Comparison of ENCODE assay signal across 9 mouse cellular contexts in genomic region chr4:118292741-118293306, GRCm38 (mm10). TPM values are rescaled to one million over a fixed set of nuclear protein-coding genes. Genes with fewer than 3 reads are reported as not detected.
DNase-seq lines count a peak whose midpoint lies in the region; ATAC-seq lines count a peak whose summit lies in the region.
"Had no signal": no experiment of that assay in that cellular context is flagged by ENCODE, and none has a peak within 500 bp of the region (broad histone marks: within the 10 kb centered on the region; RNA-seq: fewer than 3 reads in every experiment).

No protein-coding gene starts in this region.

- H3K4me2 ChIP-seq in hindbrain, embryonic 11.5 days (replicated peaks; ENCODE audit: low read depth, low read length): no peak overlapping the region
- H3K4me2 ChIP-seq in hindbrain, embryonic 12.5 days (replicated peaks): no peak overlapping the region
- H3K4me2 ChIP-seq: embryonic facial prominence, embryonic 13.5 days had no signal

- WGBS in hindbrain, embryonic 11.5 days: 11% methylated on average over 11 of the region's 11 CpGs
- WGBS in hindbrain, embryonic 12.5 days: 10% methylated on average over 11 of the region's 11 CpGs

- H3K27me3 ChIP-seq in hindbrain, embryonic 11.5 days (ENCODE audit: control insufficient read depth, insufficient read depth, low read length): no peaks in the 10 kb centered on the region
- H3K27me3 ChIP-seq in hindbrain, embryonic 12.5 days: no peaks in the 10 kb centered on the region

- no peak overlapping the region for H3K9ac ChIP-seq in hindbrain, embryonic 11.5 days (ENCODE audit: low read depth, low read length)
- H3K9ac ChIP-seq in hindbrain, embryonic 12.5 days: no peak overlapping the region
- H3K9ac ChIP-seq: embryonic facial prominence, embryonic 13.5 days had no signal

- peak; percentile 93 for DNase-seq in hindbrain, embryonic 11.5 days (ENCODE audit: low spot score)
- peak; percentile 62 for DNase-seq in adrenal gland, adult 8-10 months
- peak; percentile 90 for DNase-seq in embryo, embryonic 11 days
- peak; percentile 86 for DNase-seq in heart, postnatal 4 days
- DNase-seq in left cerebral cortex, postnatal 36 days (ENCODE audit: low spot score in 2 of 2): peak; percentile 59 to 70
- peak; percentile 47 for DNase-seq in ovary, adult 18-20 months (ENCODE audit: low spot score)
- DNase-seq in thymus, adult 18-20 months: peak; percentile 61 to 65

- H3K36me3 ChIP-seq in hindbrain, embryonic 11.5 days (ENCODE audit: control insufficient read depth, insufficient read depth, low read length): no peaks in the 10 kb centered on the region
- no peaks in the 10 kb centered on the region for H3K36me3 ChIP-seq in hindbrain, embryonic 12.5 days
- H3K36me3 ChIP-seq: embryonic facial prominence, embryonic 13.5 days had no signal

- no peak for ATAC-seq in hindbrain, embryonic 11.5 days (ENCODE audit: low FRiP score)
- no peak for ATAC-seq in hindbrain, embryonic 12.5 days (ENCODE audit: low FRiP score)

- H3K27ac ChIP-seq in hindbrain, embryonic 11.5 days (ENCODE audit: low read depth, low read length): no peak overlapping the region
- no peak overlapping the region for H3K27ac ChIP-seq in hindbrain, embryonic 12.5 days

- H3K4me3 ChIP-seq in hindbrain, embryonic 11.5 days (ENCODE audit: low read depth, low read length): no peak overlapping the region
- H3K4me3 ChIP-seq in hindbrain, embryonic 12.5 days: no peak overlapping the region
- H3K4me3 ChIP-seq: embryonic facial prominence, embryonic 13.5 days had no signal

- peaks cover 5% of the 10 kb centered on the region for H3K4me1 ChIP-seq in hindbrain, embryonic 11.5 days (replicated peaks; ENCODE audit: control insufficient read depth, insufficient read depth, low read length)
- peaks cover 45% of the 10 kb centered on the region for H3K4me1 ChIP-seq in hindbrain, embryonic 12.5 days

- intact Hi-C loops in left cerebral cortex, postnatal 36 days (cut with DNase I): loop anchor here (2.0 to 10.0 kb wide), 3 partner anchors 76 to 378 kb away; partner anchors contain the start of gene Ipo13

- H3K9me3 ChIP-seq in hindbrain, embryonic 11.5 days (ENCODE audit: control insufficient read depth, low read length): no peaks in the 10 kb centered on the region
- no peaks in the 10 kb centered on the region for H3K9me3 ChIP-seq in hindbrain, embryonic 12.5 days (replicated peaks)
- H3K9me3 ChIP-seq: embryonic facial prominence, embryonic 13.5 days had no signal

RNA-seq across cellular contexts. Expression of gene Ptprf, which starts 1.6 kb away (rescaled TPM):
- 62.4 and 66.0 TPM in 2 replicates for polyA plus RNA-seq in hindbrain, embryonic 11.5 days (2014; fragmentation: Nextera tagmentation; extraction: Ambion mirVana)
- polyA plus RNA-seq in hindbrain, embryonic 12.5 days (2016; fragmentation: Nextera tagmentation; extraction: Ambion mirVana): 131 and 137 TPM in 2 replicates
- 10 to 100 TPM; 49.6 to 81.8 (median 63.1) TPM for total RNA-seq in adrenal gland, adult 8-10 months (2022)
- 10 to 100 TPM; 39.4 to 40.7 TPM for total RNA-seq in heart, postnatal 4 days (2021)
- total RNA-seq in left cerebral cortex, postnatal 36 days (2021): 100 to 1,000 TPM; 118 to 126 TPM
